Mouse (Mus musculus) gastrocnemius, postnatal 36 days (tissue): Measurements from ENCODE around the gene Nckap5. TPM values are rescaled to one million over a fixed set of nuclear protein-coding genes. Genes with fewer than 3 reads are reported as not detected.

ENCODE experiments used
- DNase-seq, 2 experiments: peaks; one replicate each; pipeline ENCODE4 v3.0.0; 2022
- intact Hi-C: fragments of 180-260 bp; cut with DNase I; formaldehyde crosslinking; loops from one replicate; pipeline ENCODE4 v1.15.1; 2025
- total RNA-seq, 2 experiments: library from RNA; stranded (reverse); gene quantifications; 2 replicates each; pipeline ENCODE4 v1.2.3; 2021

Gene Nckap5
- total RNA-seq, 2 experiments from 2014 or later: 0.62 to 1.2 TPM

DNA sequence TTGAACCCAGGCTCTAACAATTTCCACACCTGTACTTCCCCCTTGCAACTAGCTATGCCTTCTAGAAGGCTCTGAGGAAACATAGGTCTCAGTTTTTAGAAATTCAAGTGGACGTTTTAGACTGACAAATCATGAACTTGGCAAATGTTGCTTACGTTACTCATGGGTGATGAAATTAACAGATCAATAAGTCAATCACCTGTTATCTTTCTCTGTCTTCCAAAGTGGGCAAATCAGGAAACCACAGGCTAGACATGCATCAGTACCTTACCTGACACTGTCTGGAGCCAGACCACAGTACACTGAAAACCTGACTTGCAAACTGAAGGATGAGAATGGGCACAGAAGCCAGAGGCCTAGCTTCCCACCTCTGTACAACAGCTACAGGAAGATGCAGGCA lies 529.5 kb downstream of the Nckap5 start:
- DNase-seq: no peak
- intact Hi-C loops: no loop called here

DNA sequence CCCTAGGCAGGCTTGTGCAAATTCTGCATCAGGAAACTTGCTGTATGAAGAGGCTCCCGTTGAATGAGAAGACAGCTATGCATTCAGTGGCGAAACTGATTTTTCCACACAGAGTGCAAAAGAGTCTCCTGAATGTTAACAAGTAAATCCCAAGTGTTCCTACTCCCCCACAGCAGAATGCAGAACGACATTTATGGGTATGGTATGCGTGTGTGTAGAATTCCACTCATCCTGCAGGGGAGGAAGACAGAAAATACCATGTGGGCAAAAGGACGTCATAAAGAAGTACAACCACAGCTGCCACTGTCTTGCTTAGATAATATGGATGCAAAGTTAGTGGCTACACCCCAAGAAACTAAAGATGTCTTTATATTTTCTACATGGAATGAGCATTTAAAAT lies 565.7 kb downstream of the Nckap5 start:
- intact Hi-C loops: no loop called here
- DNase-seq: no peak

DNA sequence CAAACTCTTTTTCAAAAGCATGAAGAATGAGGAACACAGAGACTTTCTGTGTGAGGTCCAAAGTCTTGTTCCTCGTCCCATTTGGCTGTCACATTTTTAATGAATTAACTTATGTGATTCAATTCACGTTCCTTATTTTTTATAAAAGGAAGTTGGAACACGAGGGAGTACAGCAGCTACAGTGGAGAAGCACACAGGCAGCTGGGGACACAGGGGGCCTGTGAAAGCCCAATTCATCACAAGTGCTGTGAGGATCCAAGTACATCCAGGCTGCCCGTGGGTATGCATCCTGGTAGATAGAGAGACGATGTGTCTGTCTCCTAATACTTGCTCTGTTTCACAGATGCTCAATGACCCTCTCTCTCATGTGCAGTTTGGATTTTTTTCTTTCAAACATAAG lies 576.2 kb downstream of the Nckap5 start:
- intact Hi-C loops: no loop called here
- no peak for DNase-seq

DNA sequence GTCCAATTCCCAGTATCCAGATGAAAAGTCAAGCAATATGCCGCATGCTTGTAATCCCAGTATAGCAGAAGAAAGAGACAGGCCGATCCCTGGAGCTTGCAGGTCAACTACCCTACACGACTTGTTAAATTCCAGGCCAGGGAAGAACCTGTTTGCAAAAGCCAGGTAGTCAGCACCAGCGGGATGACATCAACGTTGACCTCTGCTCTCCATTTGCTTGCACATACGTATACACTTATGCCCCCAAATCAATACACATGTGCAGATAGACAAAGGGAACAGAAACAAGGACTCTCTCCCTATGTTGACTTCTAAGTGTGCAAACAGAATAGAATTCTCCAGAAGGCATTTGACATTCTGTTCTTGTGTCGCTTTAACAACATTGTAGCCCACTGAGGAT lies 576.7 kb downstream of the Nckap5 start:
- DNase-seq: no peak
- intact Hi-C loops: no loop called here

- DNase-seq: no peak
These were observed 597.4 kb downstream of the Nckap5 start for GRCm38 (mm10) chr1:126233196-126233595.

DNA sequence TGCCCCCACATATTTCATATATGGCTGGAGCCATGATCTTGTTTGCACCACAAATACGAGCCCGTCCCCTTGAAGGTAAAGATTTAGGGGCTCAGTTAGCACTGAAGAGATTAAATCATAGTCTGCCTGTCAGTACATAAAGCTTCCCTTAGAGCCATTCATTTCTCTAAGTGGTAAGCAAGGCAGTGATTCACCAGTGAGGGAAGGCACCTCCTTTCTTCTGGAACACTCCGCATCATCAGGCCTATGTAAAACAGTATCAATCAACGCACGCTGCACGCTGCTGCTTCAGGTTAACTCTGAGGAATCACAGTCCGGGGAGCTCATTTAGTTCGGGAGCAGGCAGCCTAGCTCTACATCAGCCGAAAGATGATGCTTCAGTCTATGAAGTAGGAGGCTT lies 599.4 kb downstream of the Nckap5 start:
- intact Hi-C loops: no loop called here
- no peak for DNase-seq

More at GRCm38 (mm10) chr1:126233196-126233595, 597.4 kb downstream of the Nckap5 start:
- intact Hi-C loops: no loop called here

- DNase-seq: no peak
- intact Hi-C loops: no loop called here
These were observed 620.4 kb downstream of the Nckap5 start for GRCm38 (mm10) chr1:126210212-126210611.

DNA sequence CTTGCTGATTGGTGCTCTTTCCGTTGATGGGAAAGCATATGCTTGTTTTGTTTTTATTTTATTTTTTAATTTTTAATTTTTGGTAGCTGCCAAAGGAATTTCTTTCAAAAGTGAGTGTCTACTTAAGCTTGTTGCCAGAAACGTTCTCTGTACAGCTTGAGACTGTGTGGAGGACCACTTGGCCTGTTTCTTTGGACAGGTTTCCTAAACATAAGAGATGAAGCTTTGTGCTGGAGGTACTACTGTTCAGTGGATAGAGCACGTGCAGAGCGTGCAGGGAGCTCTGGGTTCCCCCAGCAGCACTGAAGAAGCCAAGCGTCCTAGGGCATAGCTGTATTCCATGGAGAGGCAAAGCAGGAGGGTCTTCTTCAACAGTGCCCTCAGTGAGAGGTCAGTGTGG lies 620.9 kb downstream of the Nckap5 start:
- intact Hi-C loops: no loop called here

GRCm38 (mm10) chr1:126209131-126209530 lies 621.5 kb downstream of the Nckap5 start:
- DNase-seq: no peak
- intact Hi-C loops: no loop called here

More for the DNA sequence above, 620.9 kb downstream of the Nckap5 start:
- no peak for DNase-seq

DNA sequence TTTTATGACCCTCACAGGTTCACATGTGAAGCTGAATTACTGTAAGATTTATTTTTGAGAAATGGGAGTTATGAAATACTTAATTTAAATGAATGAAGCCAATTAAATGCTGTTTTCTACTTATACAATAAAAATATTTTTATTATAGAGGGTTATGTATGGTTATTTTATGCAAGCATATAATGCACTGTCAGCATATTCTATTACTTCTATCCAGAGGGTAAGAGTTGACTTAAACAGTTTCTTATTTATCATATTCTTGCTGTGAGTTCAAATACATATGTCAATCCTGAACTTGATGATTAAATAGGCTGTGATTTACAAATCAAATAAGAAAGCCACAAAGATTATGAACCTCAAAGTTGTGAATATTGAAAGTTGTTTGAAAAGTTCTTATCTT lies 633.7 kb downstream of the Nckap5 start:
- DNase-seq: no peak
- intact Hi-C loops: no loop called here

DNA sequence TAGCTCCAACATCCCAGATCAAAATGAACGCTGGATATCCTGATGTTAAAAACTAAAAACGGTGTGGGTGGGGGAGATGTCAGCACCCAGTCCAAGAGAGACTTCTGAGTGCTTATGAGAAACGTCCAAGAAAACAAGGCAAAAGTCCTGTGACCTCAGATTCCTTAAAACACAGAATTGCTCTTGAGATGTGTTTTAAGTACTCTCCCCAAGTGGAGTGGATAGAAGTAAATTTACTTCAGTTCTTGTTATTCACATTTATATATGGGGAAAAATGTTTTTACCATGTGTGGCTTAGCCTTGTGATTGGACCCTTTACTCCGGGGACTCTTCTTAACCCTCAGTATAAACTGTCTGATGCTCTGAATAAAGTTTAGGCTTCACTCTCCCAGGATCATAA lies 640.2 kb downstream of the Nckap5 start:
- DNase-seq: no peak
- intact Hi-C loops: no loop called here

- DNase-seq: no peak
- intact Hi-C loops: no loop called here
These were observed 646.8 kb downstream of the Nckap5 start for GRCm38 (mm10) chr1:126183751-126184150.

GRCm38 (mm10) chr1:126168579-126168978 lies 662.0 kb downstream of the Nckap5 start:
- no peak for DNase-seq
- intact Hi-C loops: no loop called here

GRCm38 (mm10) chr1:126168131-126168530 lies 662.5 kb downstream of the Nckap5 start:
- no peak for DNase-seq
- intact Hi-C loops: no loop called here

DNA sequence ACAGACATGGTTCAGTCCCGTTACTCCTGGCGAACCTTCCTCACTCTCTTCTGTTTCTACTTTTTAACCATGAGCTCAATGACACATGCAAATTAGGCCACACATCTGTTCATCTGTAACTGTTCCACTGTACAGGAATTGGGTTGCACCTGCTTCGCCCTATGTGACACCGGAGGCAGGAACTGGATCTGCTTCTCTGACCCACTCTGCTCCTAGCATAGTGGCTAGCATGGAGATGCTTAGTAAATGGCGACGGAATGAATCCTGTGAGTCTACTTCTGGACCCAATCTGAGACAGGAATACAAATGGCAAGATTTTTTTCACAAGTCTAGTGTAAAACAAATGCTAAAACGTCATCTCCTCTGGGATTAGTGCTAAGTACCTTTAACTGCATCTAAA lies 663.1 kb downstream of the Nckap5 start:
- no peak for DNase-seq
- intact Hi-C loops: no loop called here

DNA sequence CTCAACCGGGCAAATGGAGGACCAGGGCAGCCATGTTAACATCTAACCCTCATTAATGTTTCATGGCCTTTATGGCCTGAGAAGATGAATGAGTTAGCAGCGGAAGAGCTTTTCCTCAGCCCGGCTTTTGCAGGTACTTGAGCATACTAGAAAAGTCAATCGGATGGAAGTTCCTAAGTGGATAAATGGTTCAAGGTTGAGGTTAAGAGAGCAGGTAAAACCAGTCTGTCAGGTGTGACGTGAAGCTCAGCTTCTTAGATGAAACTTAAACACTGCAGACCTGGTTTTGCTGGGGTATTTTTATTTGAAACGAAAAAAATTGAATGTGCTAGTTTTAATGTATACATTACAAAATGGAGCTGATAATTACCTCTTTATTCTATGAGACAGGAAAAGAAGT lies 671.3 kb downstream of the Nckap5 start:
- no peak for DNase-seq
- intact Hi-C loops: no loop called here

- intact Hi-C loops: no loop called here
- DNase-seq: no peak
These were observed 674.8 kb downstream of the Nckap5 start for GRCm38 (mm10) chr1:126155816-126156215.

DNA sequence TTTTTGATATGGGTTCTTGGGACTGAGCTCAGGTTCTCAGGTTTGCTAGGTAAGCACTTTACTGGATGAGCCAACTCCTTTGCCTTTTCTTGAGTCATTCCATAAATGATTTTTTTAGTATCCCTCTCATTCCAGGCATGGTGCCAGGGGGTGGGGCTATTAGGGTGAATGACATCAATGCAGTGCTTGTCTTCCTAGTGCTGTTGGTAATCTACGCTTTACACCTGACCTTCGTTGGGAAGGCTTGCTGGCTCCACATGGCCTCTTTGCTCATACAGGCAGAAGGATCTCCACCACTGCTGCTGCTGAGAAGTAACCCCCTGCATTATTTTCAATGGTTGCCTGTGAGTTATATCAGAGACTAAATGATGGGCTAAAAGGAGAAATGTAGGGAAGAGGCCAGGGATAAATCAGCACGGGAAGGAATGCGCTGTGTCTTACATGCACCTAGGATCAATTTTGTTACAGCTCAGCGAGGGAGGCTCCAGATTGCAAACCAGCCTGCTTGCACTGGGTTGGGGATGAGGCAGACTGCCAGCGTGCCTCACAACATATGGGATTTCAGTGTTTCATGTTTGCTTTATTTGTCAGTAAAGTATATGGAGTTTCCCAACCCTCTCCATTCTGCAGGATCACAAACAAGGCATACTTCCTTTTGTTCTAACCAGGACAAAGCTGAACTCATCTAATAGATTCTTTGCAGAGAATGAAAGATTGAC lies 676.9 kb downstream of the Nckap5 start:
- intact Hi-C loops: no loop called here
- no peak for DNase-seq

DNA sequence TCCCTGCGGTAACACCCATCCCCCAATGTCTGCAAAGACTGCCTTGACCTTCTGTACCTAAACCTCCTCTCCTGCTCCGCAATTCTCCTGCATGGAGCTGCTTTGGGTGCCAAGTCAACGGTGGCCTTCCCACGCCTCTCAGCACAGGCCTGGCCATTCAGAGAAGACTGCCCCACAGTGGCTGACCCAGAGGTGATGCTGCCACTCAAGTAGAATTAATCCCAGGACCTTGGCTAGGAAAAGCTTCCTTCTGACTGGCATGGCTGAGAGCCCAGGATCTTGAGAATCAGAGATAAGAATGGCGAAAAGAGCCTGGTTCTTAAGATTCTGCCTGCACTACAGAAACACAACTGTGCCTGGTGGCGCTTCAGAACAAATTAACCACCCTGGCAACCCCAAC lies 678.4 kb downstream of the Nckap5 start:
- intact Hi-C loops: no loop called here
- no peak for DNase-seq

- intact Hi-C loops: no loop called here
These were observed 680.6 kb downstream of the Nckap5 start for GRCm38 (mm10) chr1:126149966-126150365.

GRCm38 (mm10) chr1:126135717-126136116 lies 694.9 kb downstream of the Nckap5 start:
- intact Hi-C loops: no loop called here
- DNase-seq: no peak

More at GRCm38 (mm10) chr1:126149966-126150365, 680.6 kb downstream of the Nckap5 start:
- no peak for DNase-seq

DNA sequence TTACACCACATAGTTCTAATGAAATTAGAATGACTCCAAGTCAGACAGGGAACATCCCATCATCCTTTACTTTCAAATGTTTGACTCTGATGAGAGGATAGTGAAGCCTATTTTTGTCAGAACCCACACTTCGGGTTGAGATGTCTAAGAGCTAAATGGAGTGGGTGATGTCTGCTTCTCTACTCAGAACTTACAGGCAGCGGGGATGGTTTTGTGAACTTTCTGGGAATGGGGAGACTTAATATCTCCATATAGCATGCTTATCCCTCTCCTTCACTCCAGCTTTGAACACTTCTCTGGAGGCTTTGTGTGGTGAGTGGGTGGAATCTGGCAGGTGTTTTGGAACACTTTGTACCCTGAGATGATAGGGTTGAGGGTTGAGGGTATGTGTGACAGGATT lies 698.3 kb downstream of the Nckap5 start:
- no peak for DNase-seq
- intact Hi-C loops: no loop called here

DNA sequence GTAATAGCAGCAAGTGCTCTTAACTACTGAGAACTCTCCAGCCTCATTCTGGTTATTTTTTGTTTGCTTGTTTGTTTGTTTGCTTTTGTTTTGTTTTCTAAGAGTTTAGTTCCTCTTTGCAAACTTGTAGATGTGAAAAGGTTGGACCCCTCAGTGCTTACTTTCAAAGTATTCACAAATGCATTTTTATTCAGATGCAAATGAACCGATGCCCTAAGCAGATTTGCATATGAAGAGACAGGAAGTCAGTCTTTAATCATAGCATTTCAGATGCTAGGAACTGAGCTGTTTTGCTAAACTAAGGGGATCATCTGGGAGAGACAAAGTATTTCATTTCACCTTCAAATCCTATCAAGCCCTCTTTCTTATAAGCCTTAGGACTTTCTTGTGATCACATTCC lies 701.5 kb downstream of the Nckap5 start:
- intact Hi-C loops: no loop called here
- DNase-seq: no peak
